Mouse (Mus musculus) small intestine, adult 2 months (tissue): Measurements from ENCODE around the gene Mrtfa.

Experiments
- CTCF ChIP-seq: fragments of 200-500 bp; IDR thresholded peaks from 2 replicates; pipeline ENCODE4 v1.5.1; 2012; ENCODE audit warnings: low read depth, mild to moderate bottlenecking, control low read depth, inconsistent platforms, low read length, moderate library complexity, mixed read lengths; ENCODE audit not compliant: insufficient replicate concordance, insufficient read length; ENCODE audit errors: extremely low read depth
- POLR2A ChIP-seq: fragments of 200-500 bp; IDR thresholded peaks from 2 replicates; pipeline ENCODE4 v1.6.1; 2012; ENCODE audit warnings: low read depth, mild to moderate bottlenecking, control low read depth, inconsistent platforms, low read length, moderate library complexity

GRCm38 (mm10) chr15:81042276-81042931, 148.2 kb downstream of the Mrtfa start:
- TF ChIP-seq POLR2A (no peak), CTCF (peak; percentile 59; the same call in 1 of the 2 replicates)
